In the genomic region with DNA sequence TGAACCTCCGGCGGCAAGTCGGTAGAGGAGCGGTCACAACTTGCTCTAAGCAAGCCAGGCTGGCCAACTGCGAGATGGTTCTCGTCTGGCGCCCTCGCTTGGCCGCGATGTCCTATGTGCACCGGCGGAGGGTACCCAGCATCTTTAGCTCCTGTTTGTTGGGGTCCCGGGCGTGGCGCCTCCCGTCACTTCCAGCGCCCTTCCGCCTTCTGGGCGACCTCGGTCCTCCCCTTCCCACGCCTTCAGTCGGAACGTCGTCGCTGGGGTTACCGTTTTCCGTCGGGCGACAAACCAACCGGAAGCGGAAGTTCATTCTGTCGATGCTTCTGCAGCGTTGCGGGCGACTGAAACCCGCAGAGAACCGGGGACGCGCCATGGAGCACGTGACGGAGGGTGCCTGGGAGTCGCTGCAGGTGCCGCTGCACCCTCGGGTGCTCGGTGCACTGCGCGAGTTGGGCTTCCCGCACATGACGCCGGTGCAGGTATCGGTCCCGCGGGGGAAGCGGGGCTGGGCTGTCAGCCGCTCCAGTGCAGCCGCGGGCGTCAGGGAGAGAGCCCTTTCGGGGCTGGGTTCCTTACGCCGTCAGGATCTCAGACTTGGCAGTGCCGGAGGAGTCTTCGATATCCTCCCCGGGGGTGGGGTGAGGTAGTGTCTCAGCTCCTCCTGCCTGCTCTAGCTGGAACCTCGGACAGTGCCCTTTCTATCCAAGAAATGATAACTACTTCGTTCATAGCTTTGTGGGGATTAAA, we compare ENCODE assay signal across 7 mouse cellular contexts. TPM values are rescaled to one million over a fixed set of nuclear protein-coding genes. Genes with fewer than 3 reads are reported as not detected.
DNase-seq lines count a peak whose midpoint lies in the region; ATAC-seq lines count a peak whose summit lies in the region.

A gene (plus strand): TSS at position 307 of the 750 bp plus-strand sequence.

- H3K27me3 ChIP-seq in midbrain, embryonic 10.5 days (ENCODE audit: low read depth, poor library complexity, severe bottlenecking) = no peaks in the 10 kb centered on the region

- peak; percentile 96 for ATAC-seq in inflammation-experienced regulatory T-cells, adult 6 months

- peaks cover 54% of the 10 kb centered on the region for H3K36me3 ChIP-seq in midbrain, embryonic 10.5 days

- no peaks in the 10 kb centered on the region for H3K9me3 ChIP-seq in midbrain, embryonic 10.5 days (replicated peaks)

- DNase-seq in adrenal gland, adult (ENCODE audit: inconsistent age in 2 of 2, low spot score in 1 of 2) = peak; percentile 91 to 97
- peak; percentile 98 for DNase-seq in embryo, embryonic 10 days (ENCODE audit: low spot score)
- peak; percentile 89 for DNase-seq in gastrocnemius, postnatal 14 days
- DNase-seq in left cerebral cortex, postnatal 25 days (ENCODE audit: low spot score in 2 of 2) = peak; percentile 88 to 94
- DNase-seq in midbrain, embryonic 10.5 days (ENCODE audit: low spot score) = peak; percentile 92
- DNase-seq in right cerebral cortex, postnatal 4 days = peak; percentile 87

- peak within 1 kb of the TSS; percentile 83 for H3K27ac ChIP-seq in midbrain, embryonic 10.5 days (replicated peaks)

- H3K4me1 ChIP-seq in midbrain, embryonic 10.5 days = peaks cover 17% of the 10 kb centered on the region

- under 1% methylated on average over 66 of the region's 66 CpGs for WGBS in midbrain, embryonic 10.5 days

- intact Hi-C loops in gastrocnemius, postnatal 14 days (cut with DNase I; ENCODE audit: low total_unique reads) = loop anchor here (5.0 kb wide), 1 partner anchor 120 kb away; no protein-coding TSS in a partner anchor
- intact Hi-C loops in left cerebral cortex, postnatal 25 days (cut with DNase I) = loop anchor here (2.0 kb wide), 1 partner anchor 26 kb away; a partner anchor contains a TSS

- peak within 1 kb of the TSS; percentile 74 for H3K4me3 ChIP-seq in midbrain, embryonic 10.5 days

RNA-seq across cellular contexts. Expression of the gene that starts here (rescaled TPM):
- total RNA-seq in gastrocnemius, postnatal 14 days (2021) = 1 to 10 TPM; 3.5 to 4.1 TPM
- polyA plus RNA-seq in inflammation-experienced regulatory T-cells, adult 6 months (2017; shearing (Covaris generic)) = 10 to 100 TPM; 14.7 to 22.6 (median 20.1) TPM
- 10 to 100 TPM; 22.0 to 27.9 TPM for total RNA-seq in left cerebral cortex, postnatal 25 days (2021)
- 18.4 and 19.1 TPM in 2 replicates for polyA plus RNA-seq in midbrain, embryonic 10.5 days (2016; fragmentation: Nextera tagmentation; extraction: Ambion mirVana)

Comparison
In these comparisons a context has a peak if more than half of its experiments do, and no peak if none do; other contexts are left out.
1. Peak in every context shown above with its lines: DNase-seq, ATAC-seq, H3K4me3 ChIP-seq and H3K27ac ChIP-seq.
2. RNA of the gene that starts here (total RNA-seq): 22.0 to 27.9 TPM in left cerebral cortex, postnatal 25 days; 3.5 to 4.1 TPM in gastrocnemius, postnatal 14 days; every median in the first group is over 4 times any median in the second.